Comparison of ENCODE assay signal across 9 mouse cellular contexts in genomic region chr9:120708507-120708906, GRCm38 (mm10).
A peak's percentile ranks its signal among the peaks of the same experiment; 100 is the strongest.
DNase-seq lines count a peak whose midpoint lies in the region; ATAC-seq and TF ChIP-seq lines count a peak whose summit lies in the region.
"Had no signal": no experiment of that assay in that cellular context is flagged by ENCODE, and none has a peak within 500 bp of the region (broad histone marks: within the 10 kb centered on the region; RNA-seq: fewer than 3 reads in every experiment).

No protein-coding gene starts in this region.

- peak; percentile 20; the same call in 1 of the 2 replicates for ATAC-seq in forebrain, postnatal 0 days
- no peak for ATAC-seq in limb, embryonic 15.5 days (ENCODE audit: insufficient number of reproducible peaks, low FRiP score, low TSS enrichment, low read depth)
- no peak for ATAC-seq in inflammation-experienced regulatory T-cells, adult 6 months

- H3K9ac ChIP-seq in ES-Bruce4 (ENCODE audit: low read depth, poor library complexity, severe bottlenecking), result peak overlapping the region; percentile 36; the same call in 1 of the 2 replicates
- 0 out of 2 replicates have a peak overlapping the region, but pooled peaks have one; percentile 36 for H3K9ac ChIP-seq in forebrain, postnatal 0 days
- no peak overlapping the region for H3K9ac ChIP-seq in limb, embryonic 15.5 days

- H3K4me1 ChIP-seq in ES-Bruce4 (ENCODE audit: control insufficient read depth, insufficient read depth, low read length), result peaks cover 2% of the 10 kb centered on the region
- 0 out of 2 replicates have a peak, but pooled peaks cover 4% of the 10 kb centered on the region for H3K4me1 ChIP-seq in forebrain, postnatal 0 days (ENCODE audit: insufficient read depth)
- peaks cover 21% of the 10 kb centered on the region for H3K4me1 ChIP-seq in limb, embryonic 15.5 days

- intact Hi-C loops in heart, postnatal 25 days (cut with DNase I), result no loop called here

- WGBS in forebrain, postnatal 0 days, result 6% methylated on average over 11 of the region's 11 CpGs
- 23% methylated on average over 11 of the region's 11 CpGs for WGBS in limb, embryonic 15.5 days

- no peaks in the 10 kb centered on the region for H3K27me3 ChIP-seq in ES-Bruce4 (ENCODE audit: control insufficient read depth, insufficient read depth, low read length, poor library complexity, severe bottlenecking)
- no peaks in the 10 kb centered on the region for H3K27me3 ChIP-seq in forebrain, postnatal 0 days (ENCODE audit: insufficient read depth, low read length)
- H3K27me3 ChIP-seq in limb, embryonic 15.5 days, result no peaks in the 10 kb centered on the region

- H3K27ac ChIP-seq in ES-Bruce4 (ENCODE audit: insufficient read depth, low read length), result peak overlapping the region; percentile 28; the same call in 1 of the 2 replicates
- H3K27ac ChIP-seq in forebrain, postnatal 0 days (ENCODE audit: low read depth, low read length), result no peak overlapping the region
- no peak overlapping the region; the same call in 1 of the 2 replicates for H3K27ac ChIP-seq in limb, embryonic 15.5 days

- no peaks in the 10 kb centered on the region for H3K36me3 ChIP-seq in ES-Bruce4 (ENCODE audit: control insufficient read depth, insufficient read depth, low read length, poor library complexity, severe bottlenecking)
- H3K36me3 ChIP-seq in forebrain, postnatal 0 days (ENCODE audit: insufficient read depth), result no peaks in the 10 kb centered on the region
- no peaks in the 10 kb centered on the region for H3K36me3 ChIP-seq in limb, embryonic 15.5 days

- no peak overlapping the region for H3K4me3 ChIP-seq in ES-Bruce4 (ENCODE audit: low read depth, low read length)
- peak overlapping the region; percentile 21; the same call in 1 of the 2 replicates for H3K4me3 ChIP-seq in forebrain, postnatal 0 days (ENCODE audit: low read depth, low read length)
- no peak overlapping the region for H3K4me3 ChIP-seq in limb, embryonic 15.5 days
- H3K4me3 ChIP-seq: megakaryocyte, embryonic 14.5 days had no signal

- TF ChIP-seq POLR2A in ES-Bruce4 (IDR thresholded peaks at IDR 0.05; ENCODE audit: insufficient read depth, low read length), result no peak

- DNase-seq in heart, adult 11 months, result peak; percentile 94
- no peak for DNase-seq in heart, postnatal 25 days (ENCODE audit: low spot score)
- no peak for DNase-seq in forebrain, postnatal 0 days
- no peak for DNase-seq in kidney, adult 8-10 months
- DNase-seq in kidney, postnatal 25 days, result no peak

- TF ChIP-seq CTCF in ES-Bruce4 (IDR thresholded peaks at IDR 0.05; ENCODE audit: low read depth, low read length), result no peak
- TF ChIP-seq CTCF in forebrain, postnatal 0 days (IDR thresholded peaks at IDR 0.05; ENCODE audit: low read depth), result no peak

- H3K4me2 ChIP-seq in forebrain, postnatal 0 days (ENCODE audit: low read depth), result peak overlapping the region; percentile 37
- peak overlapping the region; percentile 23 for H3K4me2 ChIP-seq in limb, embryonic 15.5 days

- TF ChIP-seq EP300 in ES-Bruce4 (IDR thresholded peaks at IDR 0.05; ENCODE audit: insufficient read depth, low read depth, low read length), result peak; percentile 81

- H3K9me3 ChIP-seq in ES-Bruce4 (replicated peaks; ENCODE audit: control insufficient read depth, insufficient read depth, low read length, poor library complexity, severe bottlenecking), result peaks cover 6% of the 10 kb centered on the region
- no peaks in the 10 kb centered on the region for H3K9me3 ChIP-seq in forebrain, postnatal 0 days (ENCODE audit: low read length)
- no peaks in the 10 kb centered on the region for H3K9me3 ChIP-seq in limb, embryonic 15.5 days
